Mouse (Mus musculus) cerebellum, adult (tissue): Measurements from ENCODE around the gene Erich2.

Experiments
- ATAC-seq: cut with Nextera tagmentation; 2 replicates; pipeline ENCODE4 v1.9.2; 2017; ENCODE audit warnings: mild to moderate bottlenecking, moderate library complexity, mixed read lengths; ENCODE audit not compliant: insufficient number of reproducible peaks, low FRiP score, low TSS enrichment

Gene Erich2

DNA sequence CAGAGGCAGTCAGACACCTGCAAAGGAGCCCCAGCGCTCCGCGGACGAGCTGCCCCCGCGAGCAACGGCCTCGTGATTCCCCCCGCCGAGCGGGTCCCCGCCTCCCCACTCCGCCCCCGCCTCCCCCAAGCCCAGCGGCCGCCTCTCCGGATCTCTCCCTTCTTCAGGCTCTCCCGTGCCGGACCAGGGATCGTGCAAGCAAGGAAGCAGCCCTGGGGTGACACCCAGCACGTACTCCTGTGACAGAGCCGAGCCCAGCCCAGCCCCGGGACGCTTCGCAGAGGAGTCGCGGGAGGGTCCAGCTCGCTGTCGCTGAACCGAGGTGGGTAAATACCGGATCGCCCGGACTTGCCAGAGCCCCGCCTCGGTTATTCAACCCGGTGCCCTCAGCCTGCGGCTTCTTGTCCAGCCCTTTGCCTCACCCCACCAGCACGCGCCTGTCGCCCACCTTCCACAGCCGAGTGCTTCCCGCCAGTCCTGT lies 53.4 kb downstream of the Erich2 start:
- ATAC-seq = no peak

DNA sequence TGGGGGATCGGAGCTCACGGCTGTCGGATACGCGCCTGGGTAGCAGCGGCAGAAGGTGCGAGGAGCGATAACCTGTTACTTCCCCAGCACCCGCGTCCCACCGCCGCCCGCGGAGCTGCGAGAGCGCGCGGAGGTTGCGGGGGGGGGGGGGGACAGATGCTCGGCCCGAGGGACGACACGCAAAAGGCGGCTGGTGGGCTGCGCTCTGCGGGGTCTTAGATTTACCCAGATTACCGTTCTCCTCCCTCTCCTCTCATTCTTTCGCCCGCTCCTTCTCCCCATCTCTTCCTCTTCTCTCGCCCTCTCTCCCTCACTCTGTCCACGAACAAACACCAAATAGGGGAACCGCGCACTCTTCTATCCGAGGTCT lies 54.0 kb downstream of the Erich2 start:
- ATAC-seq = no peak

DNA sequence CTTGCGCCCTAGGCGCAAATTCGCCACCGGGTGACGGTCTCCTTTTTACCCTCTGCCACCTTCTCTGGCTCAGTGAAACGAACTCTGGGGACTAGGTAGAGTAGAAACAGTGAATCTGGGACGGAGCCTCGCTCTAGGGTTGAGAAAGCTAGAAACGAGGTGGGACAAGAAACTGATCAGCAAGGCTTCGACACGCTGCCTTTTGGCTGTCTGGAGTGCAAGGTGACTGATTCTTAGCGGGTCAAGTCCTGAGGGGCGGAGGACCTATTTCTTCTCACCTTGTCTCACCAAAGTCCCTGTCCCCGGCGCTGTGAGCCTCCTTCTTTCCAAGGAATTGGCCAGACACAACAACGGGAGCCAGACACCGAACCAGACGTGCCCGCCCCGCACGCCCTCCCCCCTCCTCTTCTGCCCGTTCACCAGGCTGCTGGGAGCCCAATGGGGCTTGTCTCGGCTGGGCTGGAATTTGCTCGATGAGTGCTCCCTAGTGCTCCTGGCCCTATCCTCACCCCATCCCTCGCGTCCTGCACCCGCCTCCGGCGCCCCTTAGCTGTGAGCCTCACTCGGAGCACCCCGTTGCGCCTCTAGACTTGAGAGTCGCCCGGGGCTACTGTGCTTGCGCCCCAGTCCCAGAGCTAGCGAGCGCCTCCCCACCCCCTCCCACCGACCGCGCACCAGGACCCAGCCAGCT lies 54.5 kb downstream of the Erich2 start:
- no peak for ATAC-seq

DNA sequence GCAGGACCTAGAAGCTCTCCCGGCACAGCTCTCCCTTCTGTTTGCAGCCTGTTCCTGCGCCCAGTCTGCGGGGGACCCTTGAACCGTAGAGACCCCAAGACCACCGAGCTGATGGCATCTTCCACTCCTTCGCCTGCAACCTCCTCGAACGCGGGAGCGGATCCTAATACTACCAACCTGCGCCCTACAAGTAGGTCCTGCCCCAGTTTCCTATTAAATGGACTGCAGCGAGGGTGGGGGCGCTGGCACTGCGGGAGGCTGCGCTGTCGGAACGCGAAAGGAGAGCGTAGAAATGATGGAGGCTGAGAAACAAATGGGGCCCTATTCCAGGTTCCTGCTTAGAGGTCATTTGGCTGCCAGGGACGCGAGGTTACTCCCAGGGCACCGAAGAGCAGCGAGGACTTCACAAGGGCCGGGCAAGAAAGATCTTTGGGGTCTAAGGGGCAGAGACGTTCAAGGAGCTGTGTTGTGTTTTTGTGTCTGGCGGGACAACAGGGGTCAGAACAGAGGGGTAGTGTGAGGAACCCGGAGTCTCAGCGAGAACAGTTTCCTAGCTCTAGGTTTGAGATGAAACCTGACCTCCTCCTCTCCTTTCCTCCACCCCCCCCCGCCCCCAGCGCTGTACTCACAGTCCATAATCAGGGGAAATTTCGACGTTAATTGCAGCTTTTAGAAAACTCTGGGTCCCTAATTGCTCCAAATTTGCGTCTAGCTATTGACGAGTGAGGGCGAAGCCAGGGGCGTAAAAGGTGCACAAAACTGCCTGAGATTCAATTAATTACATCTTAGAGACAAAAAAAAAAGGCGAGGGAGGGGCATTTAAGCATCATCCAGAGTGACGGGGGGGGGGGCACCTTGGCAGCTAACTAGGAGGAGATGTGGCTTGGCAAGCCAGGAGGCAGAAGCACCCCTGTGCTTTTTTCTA lies 55.4 kb downstream of the Erich2 start:
- no peak for ATAC-seq

DNA sequence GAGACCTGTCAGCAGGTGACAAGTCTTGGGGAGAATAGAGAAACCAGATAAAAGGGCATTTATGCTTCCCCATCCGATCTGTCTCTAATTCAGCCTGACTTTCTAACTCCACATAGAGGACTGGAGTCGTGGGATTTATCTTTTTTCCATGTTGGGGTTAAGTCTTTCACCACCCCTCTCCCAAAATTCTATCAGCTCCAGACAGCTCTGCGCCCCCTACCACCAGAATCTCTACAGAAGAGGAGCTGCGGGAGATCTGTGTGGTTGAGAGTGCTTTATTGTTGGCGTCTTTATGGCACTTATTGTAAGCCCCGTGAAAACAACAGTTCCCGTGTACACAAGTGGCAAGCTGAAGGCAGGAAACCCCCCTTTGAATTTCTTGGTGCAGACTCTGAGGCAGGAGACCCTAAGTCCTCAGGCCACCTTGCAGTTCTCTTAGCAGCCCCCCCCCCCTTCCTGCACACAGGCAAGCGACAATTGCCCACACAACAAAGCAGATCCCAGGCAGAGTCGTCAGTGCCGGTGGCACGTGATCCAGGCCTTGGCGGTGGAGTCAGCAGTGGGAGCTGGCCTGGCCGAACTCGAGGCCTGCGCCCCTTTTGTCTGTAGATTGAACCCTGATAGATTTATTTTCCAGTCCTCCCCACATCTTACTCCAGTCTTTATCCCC lies 56.2 kb downstream of the Erich2 start:
- ATAC-seq = no peak

DNA sequence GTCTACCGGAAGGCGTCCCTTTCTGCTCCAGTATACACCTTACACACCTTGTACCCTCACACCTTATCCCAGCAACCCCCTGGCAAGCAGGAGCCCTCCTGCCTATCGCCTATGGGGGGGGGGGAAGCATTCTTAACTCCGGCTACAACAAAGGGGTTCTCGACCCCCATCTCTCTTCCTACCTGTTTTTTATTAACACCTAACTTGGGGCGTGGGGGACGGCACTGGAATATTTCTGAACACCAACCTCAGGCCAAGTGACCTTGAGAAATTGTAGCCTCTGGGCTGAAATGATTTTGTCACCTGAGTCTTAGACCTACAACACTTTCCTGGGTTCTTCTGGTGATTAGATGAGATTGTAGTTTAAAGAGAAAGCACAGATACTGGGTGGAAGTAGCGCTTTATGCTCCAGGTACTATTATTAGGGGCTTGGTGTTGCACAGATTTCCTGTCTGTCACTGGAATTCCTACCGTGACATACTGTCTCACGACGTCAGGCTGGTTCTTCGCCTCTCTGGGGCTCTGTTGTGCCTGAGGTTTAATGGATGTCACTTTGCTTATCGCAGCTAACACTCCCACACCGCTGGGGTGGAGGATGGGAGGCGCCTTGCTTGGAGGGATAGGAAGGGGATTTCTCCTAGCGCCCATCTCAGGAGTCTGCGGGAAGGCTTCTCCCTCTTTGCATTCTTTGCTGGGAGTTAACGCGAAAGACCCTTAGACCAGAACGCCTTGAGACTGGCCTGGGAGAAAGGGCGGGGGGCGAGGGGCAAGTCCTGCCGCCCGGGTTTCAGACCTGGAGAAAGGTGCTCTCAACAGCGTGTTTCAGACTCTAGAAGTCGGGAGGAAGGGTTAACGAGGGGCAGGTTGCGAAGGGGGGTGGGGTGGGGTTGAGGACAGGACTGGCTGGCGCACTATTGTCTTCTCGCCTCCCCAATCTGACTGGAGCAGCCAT lies 57.3 kb downstream of the Erich2 start:
- no peak for ATAC-seq

DNA sequence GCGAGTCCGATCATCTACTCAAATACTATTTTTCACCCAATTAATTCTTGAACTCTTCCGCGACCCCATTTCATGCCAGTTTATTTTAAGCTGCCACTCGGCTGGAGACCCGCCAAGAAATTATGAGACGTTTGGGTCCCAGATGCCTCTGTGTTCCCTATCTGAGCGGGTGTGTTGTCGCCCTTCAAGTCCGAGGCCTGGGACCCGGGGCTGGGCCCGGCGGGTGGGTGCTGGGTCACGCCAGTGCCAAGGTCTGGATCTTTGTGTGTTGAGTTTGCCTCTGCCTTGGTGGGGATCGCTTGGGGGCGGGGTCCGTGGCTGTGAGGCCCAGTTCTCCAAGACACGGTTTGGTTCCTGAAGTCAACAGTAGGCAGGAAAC lies 58.0 kb downstream of the Erich2 start:
- ATAC-seq = no peak

DNA sequence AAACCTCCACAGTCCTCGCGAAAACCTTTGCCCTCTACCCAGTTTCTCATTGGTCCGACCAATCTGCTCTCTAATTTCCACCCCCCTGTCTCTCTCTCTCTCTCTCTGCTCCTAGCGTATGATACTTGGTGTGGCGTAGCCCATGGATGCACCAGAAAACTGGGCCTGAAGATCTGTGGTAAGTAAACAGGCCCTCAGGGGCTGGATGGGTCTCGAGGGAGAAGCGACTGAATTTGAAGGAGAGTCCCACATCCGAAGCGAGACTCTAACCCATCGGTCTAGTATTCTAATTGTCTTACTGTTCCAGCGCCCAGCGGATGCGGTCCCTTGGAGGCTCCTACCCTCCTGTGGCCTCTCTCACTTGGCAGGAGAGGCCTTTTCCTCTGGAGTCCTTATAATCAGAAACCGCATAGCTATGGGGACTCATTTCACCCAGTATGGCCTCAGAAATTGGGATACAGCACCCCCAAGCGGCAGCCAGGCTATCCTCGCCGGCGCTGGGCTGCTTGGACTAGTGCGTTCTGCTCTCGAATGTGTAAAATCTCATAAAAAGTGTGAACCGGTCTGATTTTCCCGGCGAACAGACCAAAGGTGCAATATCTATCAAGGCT lies 58.6 kb downstream of the Erich2 start:
- ATAC-seq = no peak

DNA sequence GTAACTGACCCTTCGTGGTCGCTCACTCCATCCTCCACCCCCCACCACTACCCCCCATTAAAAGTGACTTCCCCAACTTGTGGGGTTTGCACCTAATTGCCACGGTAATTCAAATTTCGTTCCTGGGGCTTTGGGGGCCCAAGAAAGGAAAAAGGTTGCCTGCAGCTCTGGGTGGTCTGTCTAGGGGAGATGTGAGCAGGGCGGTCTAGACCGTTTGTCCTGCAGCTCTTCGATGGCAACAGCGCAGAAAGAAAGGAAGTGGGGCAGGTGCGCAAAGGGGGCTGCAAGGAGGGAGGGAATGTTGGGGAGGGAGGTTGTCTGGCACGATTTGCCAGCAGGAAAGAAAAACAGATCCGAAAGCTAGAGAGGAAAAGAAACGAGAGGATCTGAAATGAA lies 59.1 kb downstream of the Erich2 start:
- ATAC-seq = no peak

DNA sequence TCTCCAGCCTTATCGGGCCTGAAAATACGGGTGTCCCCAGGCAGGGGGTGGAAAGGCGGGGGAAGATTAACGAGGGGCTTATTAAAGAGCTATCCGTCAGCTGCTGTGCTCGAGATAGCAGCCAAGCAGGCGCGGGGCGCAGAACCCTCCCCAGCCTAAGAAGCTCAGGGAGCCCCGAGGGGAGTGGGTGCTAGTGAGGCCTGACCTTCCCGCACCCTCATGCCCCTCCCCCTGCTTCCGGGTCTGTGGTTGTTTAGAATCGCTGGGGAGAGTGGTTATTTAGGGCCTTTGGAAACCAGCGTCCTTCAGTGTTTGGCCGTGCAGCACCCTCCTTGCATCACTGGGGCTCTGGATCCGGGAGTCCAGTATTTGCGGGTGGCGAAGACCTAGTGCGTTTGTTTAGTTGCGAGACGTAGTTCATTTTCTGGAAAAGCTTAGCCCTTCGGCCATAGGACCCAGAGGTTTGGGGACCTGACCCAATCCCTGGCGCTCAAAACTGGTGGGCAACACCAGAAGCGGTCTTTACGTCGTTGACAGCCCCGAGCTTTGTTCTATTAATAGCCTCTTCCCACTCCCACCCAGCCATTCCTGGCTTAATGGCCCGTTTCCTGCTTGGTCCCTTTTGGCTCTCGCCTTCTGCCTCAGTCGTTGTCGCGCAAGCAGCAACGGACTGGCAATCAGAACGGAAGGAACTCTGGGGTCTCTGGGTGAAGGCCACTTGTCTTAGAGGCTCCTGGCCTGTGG lies 59.8 kb downstream of the Erich2 start:
- no peak for ATAC-seq

DNA sequence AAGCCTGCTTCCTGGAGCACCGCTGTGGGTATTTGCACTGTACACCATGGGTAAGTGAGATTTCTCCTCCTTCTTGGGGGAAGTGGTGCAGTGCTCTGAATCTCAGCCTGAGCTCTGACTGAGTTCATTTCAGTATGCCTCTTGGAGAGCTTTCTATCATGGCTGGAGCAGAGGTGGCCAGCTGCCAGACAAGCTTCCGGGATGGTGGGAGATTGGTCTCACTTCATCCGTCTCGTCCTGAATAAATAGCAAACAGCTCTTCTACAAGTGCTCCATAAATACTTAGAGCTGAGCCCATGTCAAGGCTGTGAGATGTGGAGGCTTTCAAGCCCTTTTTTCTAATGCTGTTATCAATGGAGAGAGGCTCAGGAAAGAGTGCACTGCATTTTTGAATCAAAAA lies 63.1 kb downstream of the Erich2 start:
- ATAC-seq = no peak

DNA sequence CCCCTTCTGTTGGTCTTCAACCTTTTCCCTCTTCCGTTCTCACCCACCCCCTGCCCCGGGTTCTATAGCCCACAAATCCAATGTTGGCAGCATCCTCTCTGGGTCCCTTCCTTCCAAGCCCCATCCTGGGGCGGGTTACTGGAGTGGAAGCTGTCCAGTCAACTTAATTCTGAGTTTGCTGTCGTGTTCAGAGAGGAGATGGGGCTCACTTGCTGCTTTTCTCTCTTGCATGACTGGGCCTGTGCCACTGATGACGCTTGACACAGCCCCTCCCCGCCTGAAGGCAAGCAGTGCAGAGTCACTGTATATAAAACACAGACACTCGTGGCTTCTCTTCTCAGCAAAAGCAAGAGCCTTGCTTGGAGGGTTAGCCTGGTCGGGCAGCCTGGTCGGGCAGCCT lies 63.6 kb downstream of the Erich2 start:
- ATAC-seq = no peak

DNA sequence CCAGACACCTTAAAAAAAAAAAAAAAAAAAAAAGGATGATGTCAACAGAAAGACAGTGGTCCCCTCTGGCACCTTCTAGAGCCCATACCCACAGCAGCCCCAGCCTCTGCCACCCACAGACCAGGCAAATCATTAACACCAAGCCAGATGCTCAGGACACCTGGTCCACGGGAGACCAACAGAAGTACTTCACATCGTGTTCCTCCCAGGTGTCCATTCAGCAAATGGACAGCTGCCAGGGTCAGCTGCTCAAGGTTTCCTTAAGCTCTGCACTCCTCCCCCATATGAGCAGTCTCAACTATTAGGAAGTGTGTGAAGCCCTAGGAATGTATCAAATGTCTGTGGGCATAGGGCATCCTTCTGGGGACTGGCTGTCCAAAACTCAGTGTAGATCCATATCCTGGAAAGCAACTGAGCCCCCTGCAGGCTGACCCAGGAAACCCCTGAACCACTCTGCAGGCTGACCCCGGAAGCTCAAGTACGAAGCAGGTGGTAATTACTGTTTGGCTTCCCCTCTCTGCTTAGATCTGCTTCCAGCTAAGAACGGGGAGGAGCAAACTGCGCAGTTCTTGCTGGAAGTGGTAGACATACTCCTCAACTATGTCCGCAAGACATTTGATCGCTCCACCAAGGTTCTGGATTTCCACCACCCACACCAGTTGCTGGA lies 65.1 kb downstream of the Erich2 start:
- no peak for ATAC-seq

DNA sequence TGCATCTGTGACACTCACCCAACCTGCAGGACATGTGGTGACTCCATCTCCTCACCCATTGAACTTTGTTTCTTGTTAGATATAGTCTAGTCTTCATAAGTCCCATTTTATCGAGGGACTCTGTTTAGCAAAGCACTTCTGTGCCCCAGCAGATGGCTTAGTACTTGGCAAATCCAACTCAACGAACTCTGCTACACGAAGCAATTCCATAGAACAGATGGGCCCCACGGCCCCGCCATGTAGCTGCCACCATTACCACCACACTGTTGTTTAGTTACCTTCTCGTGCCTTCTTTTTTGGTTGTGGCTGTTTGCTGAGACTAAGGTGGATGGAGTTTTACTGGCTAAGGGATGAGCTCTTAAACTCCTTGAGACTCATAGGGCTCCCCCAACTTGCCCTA lies 79.6 kb downstream of the Erich2 start:
- ATAC-seq = no peak
